Mouse (Mus musculus): Measurements from ENCODE around the gene Gm16181.
A peak's percentile ranks its signal among the peaks of the same experiment; 100 is the strongest.

Gm16181 gene

GRCm38 (mm10) chr17:35195631-35196320 is 24.9 kb upstream of the Gm16181 start:
- DNase-seq (ENCODE audit: low spot score in 2 of 2) = peak; percentile 83 to 92

- DNase-seq (ENCODE audit: low spot score in 2 of 2) = no peak
Observed at GRCm38 (mm10) chr17:35196321-35196641, 24.4 kb upstream of the Gm16181 start.

- no peak for DNase-seq (ENCODE audit: low spot score in 2 of 2)
Observed at GRCm38 (mm10) chr17:35197126-35197525, 23.5 kb upstream of the Gm16181 start.

- no peak for DNase-seq (ENCODE audit: low spot score in 2 of 2)
Observed at GRCm38 (mm10) chr17:35198029-35198428, 22.6 kb upstream of the Gm16181 start.

- no peak for DNase-seq (ENCODE audit: low spot score in 2 of 2)
Observed at GRCm38 (mm10) chr17:35198946-35199345, 21.7 kb upstream of the Gm16181 start.

GRCm38 (mm10) chr17:35200398-35200797 is 20.2 kb upstream of the Gm16181 start:
- DNase-seq (ENCODE audit: low spot score in 2 of 2) = peak in 1 of 2 experiments; percentile 63

GRCm38 (mm10) chr17:35201128-35201527 is 19.5 kb upstream of the Gm16181 start:
- peak in 1 of 2 experiments; percentile 61 for DNase-seq (ENCODE audit: low spot score in 2 of 2)

GRCm38 (mm10) chr17:35201787-35202186 is 18.8 kb upstream of the Gm16181 start, which contains the start of gene Tnf:
Tnf (minus strand) TSS chr17:35202007.
- peak; percentile 57 to 69 for DNase-seq (ENCODE audit: low spot score in 2 of 2)

- no peak for DNase-seq (ENCODE audit: low spot score in 2 of 2)
Observed at GRCm38 (mm10) chr17:35202442-35202841, 18.2 kb upstream of the Gm16181 start.

- peak; percentile 34 to 67 for DNase-seq (ENCODE audit: low spot score in 2 of 2)
Observed at GRCm38 (mm10) chr17:35204494-35205379, 15.9 kb upstream of the Gm16181 start, which contains the start of gene Lta. Lta (minus strand) TSS chr17:35205351.

GRCm38 (mm10) chr17:35205380-35205769 is 15.3 kb upstream of the Gm16181 start:
- peak in 1 of 2 experiments; percentile 48 for DNase-seq (ENCODE audit: low spot score in 2 of 2)

- DNase-seq (ENCODE audit: low spot score in 2 of 2) = peak in 1 of 2 experiments; percentile 71
Observed at GRCm38 (mm10) chr17:35209785-35210535, 10.7 kb upstream of the Gm16181 start.

GRCm38 (mm10) chr17:35210593-35210992 is 10.0 kb upstream of the Gm16181 start:
- no peak for DNase-seq (ENCODE audit: low spot score in 2 of 2)

GRCm38 (mm10) chr17:35213071-35213470 is 7.6 kb upstream of the Gm16181 start:
- no peak for DNase-seq (ENCODE audit: low spot score in 2 of 2)

GRCm38 (mm10) chr17:35218516-35219193 is 2.0 kb upstream of the Gm16181 start:
- peak in 1 of 2 experiments; percentile 65 for DNase-seq (ENCODE audit: low spot score in 2 of 2)

- DNase-seq (ENCODE audit: low spot score in 2 of 2) = peak in 1 of 2 experiments; percentile 52
Observed at GRCm38 (mm10) chr17:35219601-35220041, 1.0 kb upstream of the Gm16181 start.

- DNase-seq (ENCODE audit: low spot score in 2 of 2) = no peak
Observed at GRCm38 (mm10) chr17:35222299-35222698, 1.7 kb downstream of the Gm16181 start.

GRCm38 (mm10) chr17:35224641-35225040 is 4.0 kb downstream of the Gm16181 start:
- no peak for DNase-seq (ENCODE audit: low spot score in 2 of 2)

- DNase-seq (ENCODE audit: low spot score in 2 of 2) = no peak
Observed at GRCm38 (mm10) chr17:35225456-35225855, 4.8 kb downstream of the Gm16181 start.

- DNase-seq (ENCODE audit: low spot score in 2 of 2) = no peak
Observed at GRCm38 (mm10) chr17:35226561-35227046, 6.0 kb downstream of the Gm16181 start.

GRCm38 (mm10) chr17:35231022-35231421 is 10.4 kb downstream of the Gm16181 start:
- DNase-seq (ENCODE audit: low spot score in 2 of 2) = no peak

Measured in spleen, postnatal 10 days (tissue).